Mouse (Mus musculus) lung, postnatal 0 days (tissue): ENCODE measurements around the gene Gm17334.
A peak's percentile ranks its signal among the peaks of the same experiment; 100 is the strongest.

Experiments used
- CTCF ChIP-seq: IDR thresholded peaks from 2 replicates; pipeline ENCODE4 v1.5.1; 2016; ENCODE audit warnings: antibody characterized with exemption, mild to moderate bottlenecking
- EP300 ChIP-seq: IDR thresholded peaks from 2 replicates; pipeline ENCODE4 v1.6.1; 2016; ENCODE audit warnings: antibody characterized with exemption, mild to moderate bottlenecking, control low read depth

GRCm38 (mm10) chr11:53814810-53815209 lies 41.8 kb upstream of the Gm17334 start:
- TF ChIP-seq CTCF (no peak), EP300 (0 out of 2 replicates have a peak, but pooled peaks have one; percentile 8)
